Mouse (Mus musculus) gastrocnemius, postnatal 36 days (tissue): ENCODE results near the gene Lipt2. TPM values are rescaled to one million over a fixed set of nuclear protein-coding genes. Genes with fewer than 3 reads are reported as not detected.

Experiments
- total RNA-seq, 2 experiments: library from RNA; stranded (reverse); gene quantifications; 2 replicates each; pipeline ENCODE4 v1.2.3; 2021

Gene Lipt2
- total RNA-seq, 2 experiments from 2014 or later, result 3.6 to 4.2 TPM

Other genes starting within 250 kb of the Lipt2 start
- 1 to 10 TPM; 4.2 to 6.3 TPM for gene Rnf169, start 178.8 kb upstream of the Lipt2 start, total RNA-seq
- gene Chrdl2, start 153.1 kb upstream of the Lipt2 start, total RNA-seq, result 1 to 10 TPM; 2.3 to 2.4 TPM
- gene Pold3, start 37.7 kb upstream of the Lipt2 start, total RNA-seq, result 1 to 10 TPM; 4.8 to 6.4 TPM
- gene Kcne3, start 17.2 kb downstream of the Lipt2 start, total RNA-seq, result 1 to 10 TPM in 1 of 2 experiments, under 1 TPM in 1; 0.61 to 1.5 TPM
- 10 to 100 TPM; 18.3 to 18.7 TPM for gene Pgm2l1, start 68.1 kb downstream of the Lipt2 start, total RNA-seq
- under 1 TPM; 0.32 to 0.36 TPM for gene P4ha3, start 126.2 kb downstream of the Lipt2 start, total RNA-seq
- 1 to 10 TPM; 5.6 to 6.5 TPM for gene C2cd3, start 213.0 kb downstream of the Lipt2 start, total RNA-seq
- gene Ppme1, start 213.0 kb downstream of the Lipt2 start, total RNA-seq, result 10 to 100 TPM; 25.3 to 27.0 TPM